Mouse (Mus musculus): ENCODE results near the gene Csnk2b.

- TF ChIP-seq POLR2A (IDR thresholded peaks at IDR 0.05; ENCODE audit: insufficient read depth, low read depth, low read length) (no peak), CTCF (IDR thresholded peaks at IDR 0.05; ENCODE audit: insufficient read depth, low read depth, low read length) (no peak)
These were observed 45.2 kb downstream of the Csnk2b start, which contains the start of gene Ly6g6e for GRCm38 (mm10) chr17:35076507-35077176.

Data from olfactory bulb, adult 2 months (tissue).